Mouse (Mus musculus): ENCODE results near the gene Aqp8.

The Aqp8 gene

DNA sequence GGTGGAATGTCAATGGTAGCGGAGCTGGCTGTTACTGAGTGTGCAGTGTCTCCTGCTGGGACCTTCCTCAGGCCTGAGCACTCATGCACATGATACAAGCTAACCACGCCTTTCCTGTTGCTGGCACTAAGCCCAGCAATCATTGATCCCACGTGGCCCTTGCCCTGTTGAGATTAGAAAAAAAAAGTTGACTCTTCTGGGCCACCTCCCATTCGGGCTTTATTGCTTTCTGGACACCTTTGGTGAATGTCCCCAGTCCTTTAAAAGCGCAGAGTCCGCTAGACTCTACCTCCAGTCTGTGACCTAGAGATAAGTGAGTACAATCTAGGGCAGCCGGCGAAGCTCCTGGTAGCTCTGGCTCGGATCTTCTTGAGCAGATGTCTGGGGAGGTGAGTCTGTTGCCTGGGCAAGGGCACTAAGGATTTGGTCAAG, at the start of gene Aqp8:
Aqp8 (plus strand) TSS at position 222 of the 432 bp plus-strand sequence.
- no peak for ATAC-seq (ENCODE audit: insufficient number of reproducible peaks, low FRiP score, low TSS enrichment)

- no peak for ATAC-seq (ENCODE audit: insufficient number of reproducible peaks, low FRiP score, low TSS enrichment)
These were observed 45.3 kb upstream of the Aqp8 start for GRCm38 (mm10) chr7:123416803-123417202.

DNA sequence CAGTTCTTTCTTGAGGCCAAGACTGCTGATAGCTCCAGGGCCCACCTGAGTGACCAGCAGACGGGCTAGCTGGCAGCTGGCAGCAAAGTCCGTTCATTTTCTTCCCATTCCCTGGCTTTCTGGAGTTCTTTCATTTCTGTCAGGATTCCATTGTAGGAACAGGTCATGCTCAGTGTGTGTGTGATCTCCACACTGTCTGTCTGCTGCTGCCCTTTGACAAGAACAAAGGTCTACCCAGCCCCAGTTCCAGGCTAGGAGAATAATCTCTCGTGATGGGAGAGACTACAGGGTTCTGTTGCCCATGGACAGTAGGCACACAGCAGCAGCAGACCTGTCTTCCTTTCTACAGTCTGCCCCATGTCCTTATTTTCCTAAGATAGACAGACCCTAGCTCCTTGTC, 44.4 kb upstream of the Aqp8 start:
- no peak for ATAC-seq (ENCODE audit: insufficient number of reproducible peaks, low FRiP score, low TSS enrichment)

DNA sequence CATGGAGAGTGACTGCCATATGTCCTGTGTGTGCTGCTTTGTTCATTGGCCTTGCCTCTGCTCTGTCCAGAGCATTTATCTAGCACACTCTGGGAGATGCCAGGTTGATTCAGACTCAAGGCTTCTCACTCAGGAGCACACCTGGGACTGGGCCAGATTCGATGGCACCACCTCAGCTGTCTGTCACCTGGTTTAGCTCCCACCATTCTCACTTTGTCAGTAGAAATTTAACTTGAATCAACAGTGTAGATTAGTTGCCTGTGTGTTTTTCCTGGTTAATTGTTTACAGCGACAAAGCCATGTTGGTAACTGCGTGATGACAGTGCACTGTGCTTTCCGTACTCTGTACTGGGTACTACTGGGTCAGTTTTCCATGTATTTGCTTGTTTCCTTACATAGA, 42.1 kb upstream of the Aqp8 start:
- ATAC-seq (ENCODE audit: insufficient number of reproducible peaks, low FRiP score, low TSS enrichment): no peak

DNA sequence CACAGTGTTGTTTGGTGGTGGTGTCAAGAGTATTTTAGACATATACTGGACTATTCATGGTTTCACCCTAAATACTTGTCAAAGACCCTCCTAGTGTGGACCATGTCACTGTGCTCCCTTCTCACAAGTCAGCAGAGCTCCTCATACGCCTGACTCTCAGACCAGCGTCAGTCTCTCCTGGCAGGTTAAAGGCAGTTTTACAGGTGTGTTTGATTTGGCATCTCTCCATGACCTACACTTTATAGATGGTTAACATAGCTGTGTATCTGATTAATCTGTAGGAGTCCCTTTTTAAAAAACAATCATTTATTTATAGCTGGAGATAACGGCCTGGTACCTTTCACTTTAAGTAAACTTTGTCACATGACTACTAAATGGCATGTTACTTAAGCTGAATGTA, 40.1 kb upstream of the Aqp8 start:
- no peak for ATAC-seq (ENCODE audit: insufficient number of reproducible peaks, low FRiP score, low TSS enrichment)

DNA sequence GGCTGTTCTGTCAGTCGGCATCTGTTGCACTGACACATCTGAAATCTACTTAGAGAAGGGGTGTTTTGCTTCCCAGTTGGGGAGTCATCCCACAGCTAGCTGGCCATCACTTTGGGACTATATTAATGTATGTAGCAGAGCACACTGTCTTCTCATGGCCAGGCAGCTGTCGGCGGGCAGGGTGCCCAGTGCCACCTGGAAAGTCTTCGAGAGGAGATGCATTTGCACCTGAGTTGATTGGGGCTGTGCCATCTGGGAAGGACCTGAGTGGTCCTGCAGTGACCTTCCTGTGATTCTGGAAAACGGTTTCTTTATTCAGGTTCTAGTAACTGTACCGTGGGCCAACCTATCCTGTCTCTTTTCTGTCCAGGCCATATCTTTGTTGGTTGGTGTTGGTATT, 37.8 kb upstream of the Aqp8 start:
- no peak for ATAC-seq (ENCODE audit: insufficient number of reproducible peaks, low FRiP score, low TSS enrichment)

GRCm38 (mm10) chr7:123425134-123425757, 36.8 kb upstream of the Aqp8 start:
- no peak for ATAC-seq (ENCODE audit: insufficient number of reproducible peaks, low FRiP score, low TSS enrichment)

- no peak for ATAC-seq (ENCODE audit: insufficient number of reproducible peaks, low FRiP score, low TSS enrichment)
These were observed 32.3 kb upstream of the Aqp8 start for GRCm38 (mm10) chr7:123429624-123430410.

DNA sequence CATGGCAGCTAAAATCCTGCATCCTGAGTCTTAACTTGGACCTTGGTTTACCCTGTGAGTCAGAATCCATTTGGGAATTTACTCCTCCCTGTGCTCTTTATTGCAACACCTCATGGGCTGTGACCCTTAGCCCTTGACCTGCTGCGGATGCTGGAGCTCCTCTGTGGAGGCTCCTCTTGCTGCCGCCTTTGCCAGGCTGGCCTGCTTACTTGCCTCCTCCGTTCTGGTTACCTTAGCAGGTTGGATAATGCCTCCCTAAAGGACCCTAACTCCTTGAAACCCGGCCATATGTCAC, 31.7 kb upstream of the Aqp8 start:
- ATAC-seq (ENCODE audit: insufficient number of reproducible peaks, low FRiP score, low TSS enrichment): no peak

- no peak for ATAC-seq (ENCODE audit: insufficient number of reproducible peaks, low FRiP score, low TSS enrichment)
These were observed 30.9 kb upstream of the Aqp8 start for GRCm38 (mm10) chr7:123431206-123431605.

GRCm38 (mm10) chr7:123442079-123442478, 20.0 kb upstream of the Aqp8 start:
- no peak for ATAC-seq (ENCODE audit: insufficient number of reproducible peaks, low FRiP score, low TSS enrichment)

- ATAC-seq (ENCODE audit: insufficient number of reproducible peaks, low FRiP score, low TSS enrichment): no peak
These were observed 13.3 kb upstream of the Aqp8 start for GRCm38 (mm10) chr7:123448794-123449193.

- no peak for ATAC-seq (ENCODE audit: insufficient number of reproducible peaks, low FRiP score, low TSS enrichment)
These were observed 12.4 kb upstream of the Aqp8 start for GRCm38 (mm10) chr7:123449676-123450075.

- no peak for ATAC-seq (ENCODE audit: insufficient number of reproducible peaks, low FRiP score, low TSS enrichment)
These were observed 11.6 kb upstream of the Aqp8 start for GRCm38 (mm10) chr7:123450515-123450914.

DNA sequence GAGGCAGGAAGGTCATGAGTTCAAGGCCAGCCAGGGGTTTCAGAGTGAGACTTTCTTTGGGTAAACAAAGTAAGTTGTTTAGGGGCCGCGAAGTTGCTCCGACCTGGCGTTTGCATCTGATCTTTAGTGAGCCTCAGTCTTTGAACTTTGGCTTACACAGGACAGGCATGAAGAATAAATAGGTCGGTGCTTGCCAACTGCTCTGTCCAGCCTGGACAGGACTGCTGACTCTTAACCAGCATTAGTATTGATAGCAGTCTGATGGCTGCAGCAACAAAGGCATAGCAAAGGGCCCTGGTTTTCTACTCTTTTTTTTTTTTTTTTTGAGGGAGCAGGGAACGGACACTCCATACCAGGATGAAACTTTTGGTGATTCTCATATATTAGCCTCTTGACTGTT, 9.5 kb upstream of the Aqp8 start:
- ATAC-seq (ENCODE audit: insufficient number of reproducible peaks, low FRiP score, low TSS enrichment): no peak

DNA sequence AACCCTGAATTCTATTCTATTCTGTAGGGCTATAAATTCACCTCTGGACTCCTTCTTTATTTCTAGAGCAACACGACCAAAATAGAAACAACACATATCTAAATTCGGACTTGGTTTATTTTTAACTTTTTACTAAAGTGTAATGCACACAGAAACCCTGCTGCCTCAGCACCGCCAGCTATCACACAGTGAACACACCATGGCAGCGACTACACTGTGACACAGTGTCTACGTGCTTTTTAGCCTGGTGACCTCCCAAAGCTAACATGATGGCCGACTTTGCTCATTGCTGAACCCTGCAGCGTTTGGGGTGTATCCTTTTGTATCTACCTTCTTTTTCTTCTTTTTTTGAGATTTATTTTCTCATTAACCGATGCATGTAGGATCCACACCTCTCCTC, 9.0 kb upstream of the Aqp8 start:
- ATAC-seq (ENCODE audit: insufficient number of reproducible peaks, low FRiP score, low TSS enrichment): no peak

DNA sequence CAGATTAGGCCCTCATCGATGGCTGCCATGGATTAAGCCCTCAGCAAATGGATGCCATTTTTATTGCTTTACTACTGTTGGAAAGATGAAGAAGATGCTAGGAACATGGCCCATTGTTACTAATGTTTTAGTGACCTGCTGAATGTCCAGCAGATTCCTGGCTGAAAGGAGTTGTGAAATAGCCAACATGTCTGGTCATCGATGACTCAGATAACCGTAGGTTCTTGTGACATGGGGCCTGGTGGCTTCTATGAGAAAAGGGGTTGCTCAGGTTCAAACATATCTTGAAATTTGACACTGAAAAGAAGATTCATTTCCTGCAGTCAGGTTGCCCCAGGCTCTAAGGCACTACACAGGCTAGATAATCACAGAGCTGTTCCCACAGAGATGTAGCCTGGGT, 7.0 kb upstream of the Aqp8 start:
- ATAC-seq (ENCODE audit: insufficient number of reproducible peaks, low FRiP score, low TSS enrichment): no peak

- no peak for ATAC-seq (ENCODE audit: insufficient number of reproducible peaks, low FRiP score, low TSS enrichment)
These were observed 3.8 kb upstream of the Aqp8 start for GRCm38 (mm10) chr7:123458309-123458708.

DNA sequence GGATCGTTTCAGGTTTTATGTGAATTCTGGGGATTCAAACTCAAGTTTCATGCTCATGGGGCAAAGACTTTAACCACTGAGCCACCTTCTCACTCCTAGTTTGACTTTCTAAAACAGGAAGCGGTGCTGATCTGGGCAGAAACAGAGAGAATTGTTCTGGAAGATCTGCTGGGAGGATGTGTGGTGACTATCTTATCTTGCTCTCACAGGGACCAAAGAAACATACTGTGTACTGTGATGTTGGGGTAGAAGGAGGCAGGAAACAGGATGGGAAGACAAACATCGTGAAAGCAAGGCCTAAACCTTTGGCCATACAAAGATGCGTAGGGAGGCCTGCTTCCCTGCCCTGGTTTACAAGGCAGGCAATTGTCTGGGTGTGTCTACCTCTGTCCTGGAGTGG, 2.8 kb upstream of the Aqp8 start:
- ATAC-seq (ENCODE audit: insufficient number of reproducible peaks, low FRiP score, low TSS enrichment): no peak

DNA sequence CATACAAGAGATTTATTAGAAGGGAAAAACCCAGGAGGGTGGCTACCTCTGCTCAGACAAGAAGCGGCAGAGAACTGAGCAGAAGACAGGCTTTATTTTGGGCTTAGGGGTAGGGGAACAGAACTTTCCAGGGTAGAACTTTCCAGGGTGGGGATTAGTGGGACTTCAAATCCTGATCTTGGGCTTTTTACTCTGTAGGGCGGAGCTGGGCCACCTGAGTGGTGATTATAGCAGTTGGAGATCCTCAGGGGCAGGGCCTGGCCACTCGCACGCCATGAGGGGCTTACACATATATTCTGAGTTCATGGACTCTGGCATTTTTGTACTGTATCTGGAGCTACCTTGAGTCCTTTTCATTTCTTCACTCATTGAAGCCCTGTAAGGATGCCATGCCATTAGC, 775 bp upstream of the Aqp8 start:
- ATAC-seq (ENCODE audit: insufficient number of reproducible peaks, low FRiP score, low TSS enrichment): no peak

DNA sequence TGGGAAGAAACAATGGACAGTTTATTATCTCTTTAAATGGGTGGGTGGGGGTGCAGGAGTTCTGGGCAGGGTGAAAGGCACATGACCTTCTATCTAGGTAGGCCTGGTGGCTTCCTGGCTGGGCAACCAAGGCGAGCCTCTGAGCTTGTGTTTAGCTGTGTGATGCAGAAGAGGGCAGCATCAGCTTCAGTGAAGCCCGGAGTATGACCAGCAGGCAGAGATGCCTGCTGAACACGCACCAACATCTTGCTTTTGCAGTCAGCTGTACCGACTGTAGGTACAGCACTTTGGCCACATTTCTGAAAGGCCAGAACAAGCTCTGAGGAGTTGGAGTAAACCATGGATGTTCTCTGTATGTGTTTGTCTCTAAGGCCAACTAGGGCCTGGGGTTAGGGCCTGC, 1.5 kb downstream of the Aqp8 start:
- ATAC-seq (ENCODE audit: insufficient number of reproducible peaks, low FRiP score, low TSS enrichment): no peak

GRCm38 (mm10) chr7:123465692-123466387, 3.7 kb downstream of the Aqp8 start:
- 0 out of 2 replicates have a peak, but pooled peaks have one; percentile 67 for ATAC-seq (ENCODE audit: insufficient number of reproducible peaks, low FRiP score, low TSS enrichment)

Measured in cerebellum, adult (tissue).